Mouse (Mus musculus) embryonic facial prominence, embryonic 12.5 days (tissue): ENCODE results near the gene Rgs14. TPM values are rescaled to one million over a fixed set of nuclear protein-coding genes. Genes with fewer than 3 reads are reported as not detected.

ENCODE experiments used
- ATAC-seq: fragments of 200-750 bp; cut with Nextera tagmentation; 2 replicates; pipeline ENCODE4 v1.8.0; 2017; ENCODE audit not compliant: insufficient number of reproducible peaks, insufficient read depth, low FRiP score, low TSS enrichment
- H3K27ac ChIP-seq: fragments of 300-500 bp; sonication (generic); 2 replicates; pipeline ENCODE4 v1.5.1; 2016; ENCODE audit warnings: mild to moderate bottlenecking
- H3K27me3 ChIP-seq: fragments of 300-500 bp; sonication (generic); 2 replicates; pipeline ENCODE4 v1.6.1; 2016; ENCODE audit warnings: mild to moderate bottlenecking, moderate library complexity
- H3K36me3 ChIP-seq: fragments of 300-500 bp; sonication (generic); 2 replicates; pipeline ENCODE4 v1.6.1; 2016; ENCODE audit warnings: mild to moderate bottlenecking
- H3K4me1 ChIP-seq: fragments of 300-500 bp; sonication (generic); 2 replicates; pipeline ENCODE4 v1.6.1; 2016
- H3K4me2 ChIP-seq: fragments of 300-500 bp; sonication (generic); replicated peaks from 2 replicates; pipeline ENCODE4 v1.6.1; 2016; ENCODE audit warnings: mild to moderate bottlenecking, moderate library complexity
- H3K4me3 ChIP-seq: fragments of 300-500 bp; sonication (generic); 2 replicates; pipeline ENCODE4 v1.5.1; 2016; ENCODE audit warnings: mild to moderate bottlenecking
- H3K9ac ChIP-seq: fragments of 300-500 bp; sonication (generic); 2 replicates; pipeline ENCODE4 v1.6.1; 2016; ENCODE audit warnings: mild to moderate bottlenecking, moderate library complexity
- H3K9me3 ChIP-seq: fragments of 300-500 bp; sonication (generic); 2 replicates; pipeline ENCODE4 v1.6.1; 2016; ENCODE audit warnings: mild to moderate bottlenecking, moderate library complexity
- WGBS: fragments of 180-500 bp; shearing (Covaris S2); methylation state at CpG from one replicate; pipeline ENCODE4 v1.1.7; 2016; 5-methylcytosine and 5-hydroxymethylcytosine counted together
- polyA plus RNA-seq: library from polyadenylated mRNA; unstranded; fragments of >200 nt; fragmentation: Nextera tagmentation; extraction: Ambion mirVana; gene quantifications from 2 replicates; pipeline ENCODE4 v1.2.1, GENCODE M21; 2016

Rgs14 gene
- polyA plus RNA-seq, 1 experiment from 2014 or later = 1.2 TPM

DNA sequence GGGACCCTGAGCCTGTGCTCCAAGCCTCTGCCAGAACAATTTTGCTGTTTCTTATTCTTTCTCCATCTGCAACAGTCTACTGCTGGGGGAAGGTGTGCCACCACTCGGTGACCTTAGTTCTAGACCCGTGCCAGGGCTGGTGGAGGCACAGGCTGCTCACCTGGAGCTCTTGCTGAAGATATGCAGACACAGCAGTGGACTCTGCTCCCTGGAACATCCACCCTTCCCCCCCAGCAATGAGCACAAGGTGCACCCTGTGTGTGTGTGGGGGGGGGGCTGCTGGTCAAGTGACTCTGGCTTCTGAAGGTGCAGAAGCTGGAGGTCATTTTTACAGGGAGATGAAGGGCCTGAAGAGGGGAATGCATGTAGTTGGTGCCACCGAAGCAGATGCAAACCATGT is 21.1 kb downstream of the Rgs14 start:
- no peak overlapping the region for H3K4me2 ChIP-seq
- H3K4me1 ChIP-seq = no peaks in the 10 kb centered on the region
- no peak overlapping the region for H3K9ac ChIP-seq
- no peak overlapping the region for H3K4me3 ChIP-seq
- WGBS = 80% methylated on average over 3 of the region's 3 CpGs
- H3K36me3 ChIP-seq = no peaks in the 10 kb centered on the region
- no peaks in the 10 kb centered on the region for H3K27me3 ChIP-seq
- no peak overlapping the region for H3K27ac ChIP-seq
- ATAC-seq = no peak
- H3K9me3 ChIP-seq = no peaks in the 10 kb centered on the region

DNA sequence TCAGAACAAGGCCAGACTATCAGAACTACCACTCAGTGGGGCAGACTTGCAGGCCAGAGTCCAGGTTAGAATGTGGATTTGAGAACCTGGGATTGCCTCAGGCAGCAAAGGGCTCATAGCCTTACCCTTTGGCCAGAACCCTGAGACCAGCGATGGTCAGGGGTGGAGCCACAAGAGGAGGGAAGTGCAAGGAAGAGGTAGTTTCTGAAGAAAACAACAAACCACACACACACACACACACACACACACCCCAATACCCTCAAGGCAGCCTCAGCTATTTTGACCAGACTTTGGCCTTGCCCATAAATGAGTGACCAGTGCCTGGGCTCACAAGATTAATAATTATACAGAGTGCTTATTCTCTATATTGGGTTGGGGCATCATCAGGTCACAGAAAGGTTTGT is 22.1 kb downstream of the Rgs14 start:
- 67% methylated on average over 1 of the region's 1 CpGs for WGBS
- H3K4me3 ChIP-seq = no peak overlapping the region
- H3K27ac ChIP-seq = no peak overlapping the region
- H3K9ac ChIP-seq = no peak overlapping the region
- no peaks in the 10 kb centered on the region for H3K27me3 ChIP-seq
- no peaks in the 10 kb centered on the region for H3K9me3 ChIP-seq
- ATAC-seq = no peak
- 0 out of 2 replicates have a peak, but pooled peaks cover 3% of the 10 kb centered on the region for H3K4me1 ChIP-seq
- H3K36me3 ChIP-seq = no peaks in the 10 kb centered on the region
- H3K4me2 ChIP-seq = no peak overlapping the region

DNA sequence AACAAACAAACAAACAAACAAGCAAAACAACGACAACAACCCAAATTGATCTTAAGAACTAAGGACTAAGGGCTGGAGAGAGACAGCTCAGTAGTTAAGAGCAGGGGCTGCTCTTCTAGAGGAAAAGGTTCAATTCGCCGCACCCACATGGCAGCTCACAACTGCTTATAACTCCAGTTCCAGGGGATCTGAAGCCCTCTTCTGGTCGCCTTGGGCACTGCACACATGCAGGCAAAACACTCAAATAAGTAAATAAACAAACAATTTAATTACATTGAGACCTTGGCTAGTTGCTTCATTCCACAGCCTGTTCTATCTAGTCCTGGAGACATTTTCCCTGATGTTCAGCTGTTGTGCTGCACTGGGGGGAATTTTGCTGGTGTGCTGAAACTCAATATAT is 23.4 kb downstream of the Rgs14 start:
- H3K36me3 ChIP-seq = no peaks in the 10 kb centered on the region
- H3K9me3 ChIP-seq = no peaks in the 10 kb centered on the region
- no peak overlapping the region for H3K4me3 ChIP-seq
- no peak overlapping the region for H3K27ac ChIP-seq
- H3K4me1 ChIP-seq = 0 out of 2 replicates have a peak, but pooled peaks cover 3% of the 10 kb centered on the region
- H3K27me3 ChIP-seq = no peaks in the 10 kb centered on the region
- 68% methylated on average over 4 of the region's 4 CpGs for WGBS
- no peak overlapping the region for H3K9ac ChIP-seq
- no peak overlapping the region for H3K4me2 ChIP-seq
- ATAC-seq = no peak

DNA sequence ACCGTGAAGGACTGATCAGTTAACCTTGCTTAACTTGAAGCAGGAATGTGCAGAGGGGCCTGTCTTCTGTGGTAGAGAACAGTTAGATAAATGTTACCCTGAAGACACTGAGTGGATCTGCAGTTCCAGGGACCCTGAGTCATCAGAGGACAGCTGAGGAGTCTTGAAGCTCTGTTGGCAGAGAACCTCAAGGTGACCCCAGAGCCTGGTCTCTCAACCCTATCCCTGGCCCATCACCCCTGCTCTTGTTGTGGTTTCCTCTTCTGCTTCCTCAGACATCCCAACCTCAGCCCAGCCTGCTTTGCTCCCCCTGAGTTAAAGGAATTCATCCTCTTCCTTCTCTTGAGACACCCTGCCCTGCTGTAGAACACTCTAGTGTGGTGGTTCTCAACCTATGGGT is 28.6 kb downstream of the Rgs14 start, which contains the start of gene Slc34a1:
TSS of gene Slc34a1 (plus strand) at position 100 of the 400 bp plus-strand sequence.
- ATAC-seq = no peak
- no peak within 1 kb of the TSS for H3K27ac ChIP-seq
- 0 out of 2 replicates have a peak, but pooled peaks cover 3% of the 10 kb centered on the region for H3K4me1 ChIP-seq
- 75% methylated on average over 1 of the region's 1 CpGs for WGBS
- no peak within 1 kb of the TSS for H3K4me3 ChIP-seq
- H3K27me3 ChIP-seq = no peaks in the 10 kb centered on the region
- H3K9me3 ChIP-seq = no peaks in the 10 kb centered on the region
- no peak within 1 kb of the TSS for H3K4me2 ChIP-seq
- no peaks in the 10 kb centered on the region for H3K36me3 ChIP-seq
- H3K9ac ChIP-seq = no peak within 1 kb of the TSS

DNA sequence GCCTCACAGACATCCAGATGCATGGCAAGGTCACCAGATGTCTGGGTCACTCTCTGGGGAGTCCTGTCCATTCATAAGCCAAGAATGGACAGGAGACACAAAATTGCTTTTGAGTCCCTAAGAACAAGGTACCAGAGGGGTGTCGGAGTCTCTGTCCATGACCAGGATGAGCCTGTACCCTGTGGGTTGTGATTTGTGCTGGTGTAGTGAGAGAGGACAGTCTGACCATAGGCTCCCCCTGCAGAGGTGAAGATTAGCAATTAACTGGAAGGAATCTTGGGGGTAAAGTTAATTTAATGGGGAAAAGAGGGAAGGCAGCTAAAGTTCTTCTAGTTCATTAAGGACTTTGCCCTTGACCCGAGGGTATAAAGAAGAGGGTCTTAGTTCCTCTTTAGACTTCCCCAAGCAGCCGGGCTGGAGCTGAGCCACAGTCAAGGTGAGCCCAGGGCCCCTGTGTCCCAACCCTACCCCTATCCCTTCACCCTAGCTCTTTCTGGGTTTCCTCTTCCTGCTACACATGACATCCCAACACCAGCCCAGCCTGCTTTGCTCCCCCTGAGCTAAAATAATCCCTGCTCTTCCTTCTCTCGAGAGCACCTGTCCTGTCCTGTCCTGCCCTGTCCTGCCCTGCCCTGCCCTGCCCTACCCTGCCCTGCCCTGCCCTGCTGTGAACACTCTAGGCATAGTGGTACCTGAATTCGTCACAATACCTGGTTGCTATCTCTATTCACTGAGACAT is 29.9 kb downstream of the Rgs14 start:
- Histone ChIP-seq H3K9me3 (no peaks in the 10 kb centered on the region), H3K27ac (no peak overlapping the region), H3K4me3 (no peak overlapping the region), H3K36me3 (no peaks in the 10 kb centered on the region), H3K27me3 (no peaks in the 10 kb centered on the region), H3K4me1 (0 out of 2 replicates have a peak, but pooled peaks cover 3% of the 10 kb centered on the region), H3K9ac (no peak overlapping the region), H3K4me2 (no peak overlapping the region)
- no peak for ATAC-seq
- 68% methylated on average over 5 of the region's 5 CpGs for WGBS

DNA sequence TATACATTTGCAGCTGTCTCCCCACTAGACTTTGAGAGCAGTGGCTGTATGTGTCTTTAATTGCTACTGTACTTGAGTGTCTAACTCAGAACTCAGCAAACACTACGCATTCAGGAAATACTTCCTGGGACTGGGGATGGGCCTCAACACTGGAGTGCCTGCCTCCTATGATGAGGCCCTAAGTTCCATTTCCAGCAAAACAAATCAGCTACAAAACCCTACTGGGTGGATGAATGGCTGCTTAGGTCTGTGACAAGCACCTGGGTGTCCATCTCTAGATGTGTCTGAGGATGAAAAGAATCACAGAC is 30.5 kb downstream of the Rgs14 start:
- Histone ChIP-seq H3K9ac (no peak overlapping the region), H3K27me3 (no peaks in the 10 kb centered on the region), H3K27ac (no peak overlapping the region), H3K36me3 (no peaks in the 10 kb centered on the region), H3K9me3 (no peaks in the 10 kb centered on the region), H3K4me2 (no peak overlapping the region), H3K4me3 (no peak overlapping the region), H3K4me1 (0 out of 2 replicates have a peak, but pooled peaks cover 3% of the 10 kb centered on the region)
- 79% methylated on average over 1 of the region's 1 CpGs for WGBS
- ATAC-seq = no peak

DNA sequence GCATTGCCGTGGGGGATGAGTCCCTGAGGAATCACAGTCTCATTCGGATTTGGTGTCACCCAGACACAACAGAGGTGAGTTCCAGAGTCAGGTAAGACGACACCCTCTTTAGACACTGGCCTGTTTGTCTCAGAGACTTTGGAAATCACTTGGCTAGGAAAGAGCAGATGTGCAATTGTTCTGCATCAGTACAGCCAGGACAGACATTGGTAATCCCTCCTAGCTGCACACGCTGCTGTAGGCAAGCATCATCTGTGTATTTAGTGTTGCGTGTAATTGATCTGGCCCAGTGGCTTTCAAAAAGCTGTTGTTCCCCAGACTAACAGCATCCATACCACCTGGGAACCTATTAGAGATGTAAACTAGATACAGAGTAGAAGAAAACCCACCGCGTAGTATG is 33.7 kb downstream of the Rgs14 start:
- 69% methylated on average over 7 of the region's 7 CpGs for WGBS
- no peak for ATAC-seq
- Histone ChIP-seq H3K4me3 (no peak overlapping the region), H3K9ac (no peak overlapping the region), H3K27ac (no peak overlapping the region), H3K27me3 (no peaks in the 10 kb centered on the region), H3K4me1 (no peaks in the 10 kb centered on the region), H3K4me2 (no peak overlapping the region), H3K36me3 (no peaks in the 10 kb centered on the region), H3K9me3 (no peaks in the 10 kb centered on the region)

DNA sequence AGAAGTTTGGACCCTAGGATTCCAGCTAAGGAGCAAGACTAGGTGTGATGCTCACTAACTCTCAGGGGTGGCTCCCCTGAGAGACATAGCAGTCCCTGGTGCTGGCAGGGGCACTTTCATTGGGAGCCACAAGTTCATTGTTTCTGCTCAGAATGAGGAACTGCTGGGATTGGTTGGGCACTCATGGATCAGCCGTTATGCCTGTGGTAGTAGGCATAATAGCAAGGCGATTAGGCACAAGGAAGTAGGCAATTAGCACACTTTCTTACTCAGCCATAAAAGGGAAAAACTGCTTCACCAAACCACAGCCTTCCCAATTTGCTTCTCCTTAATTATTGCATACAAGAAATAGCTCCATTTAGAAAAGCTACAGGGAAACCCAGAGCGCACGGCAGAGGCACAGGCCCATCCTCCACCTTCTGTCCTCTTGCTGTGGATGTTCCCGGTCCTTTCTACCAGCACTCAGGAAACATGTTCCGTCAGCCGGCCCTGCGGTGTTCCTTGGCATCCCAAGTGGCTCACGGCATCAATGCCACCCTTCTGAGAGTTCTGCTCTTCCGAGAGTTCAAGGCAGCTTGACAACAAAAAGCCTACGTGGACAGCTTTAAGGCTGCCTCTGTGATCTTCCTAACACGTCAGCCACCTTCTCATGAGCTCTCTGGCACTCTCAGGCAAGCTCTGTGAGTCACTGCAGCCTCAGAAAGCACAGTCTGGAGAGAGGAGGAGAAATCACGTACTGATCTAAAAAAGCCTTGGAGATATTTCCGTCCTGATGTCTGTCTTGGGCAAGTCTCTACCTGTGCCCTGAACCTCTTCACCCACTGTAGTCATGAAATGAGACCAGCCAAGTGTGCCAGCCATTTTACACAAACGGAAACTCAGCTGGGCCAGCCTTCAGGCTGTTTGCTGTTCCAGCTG is 34.7 kb downstream of the Rgs14 start:
- 68% methylated on average over 15 of the region's 15 CpGs for WGBS
- no peaks in the 10 kb centered on the region for H3K36me3 ChIP-seq
- H3K9ac ChIP-seq = no peak overlapping the region
- ATAC-seq = no peak
- no peaks in the 10 kb centered on the region for H3K4me1 ChIP-seq
- H3K27ac ChIP-seq = no peak overlapping the region
- H3K4me2 ChIP-seq = no peak overlapping the region
- H3K4me3 ChIP-seq = no peak overlapping the region
- no peaks in the 10 kb centered on the region for H3K9me3 ChIP-seq
- no peaks in the 10 kb centered on the region for H3K27me3 ChIP-seq

DNA sequence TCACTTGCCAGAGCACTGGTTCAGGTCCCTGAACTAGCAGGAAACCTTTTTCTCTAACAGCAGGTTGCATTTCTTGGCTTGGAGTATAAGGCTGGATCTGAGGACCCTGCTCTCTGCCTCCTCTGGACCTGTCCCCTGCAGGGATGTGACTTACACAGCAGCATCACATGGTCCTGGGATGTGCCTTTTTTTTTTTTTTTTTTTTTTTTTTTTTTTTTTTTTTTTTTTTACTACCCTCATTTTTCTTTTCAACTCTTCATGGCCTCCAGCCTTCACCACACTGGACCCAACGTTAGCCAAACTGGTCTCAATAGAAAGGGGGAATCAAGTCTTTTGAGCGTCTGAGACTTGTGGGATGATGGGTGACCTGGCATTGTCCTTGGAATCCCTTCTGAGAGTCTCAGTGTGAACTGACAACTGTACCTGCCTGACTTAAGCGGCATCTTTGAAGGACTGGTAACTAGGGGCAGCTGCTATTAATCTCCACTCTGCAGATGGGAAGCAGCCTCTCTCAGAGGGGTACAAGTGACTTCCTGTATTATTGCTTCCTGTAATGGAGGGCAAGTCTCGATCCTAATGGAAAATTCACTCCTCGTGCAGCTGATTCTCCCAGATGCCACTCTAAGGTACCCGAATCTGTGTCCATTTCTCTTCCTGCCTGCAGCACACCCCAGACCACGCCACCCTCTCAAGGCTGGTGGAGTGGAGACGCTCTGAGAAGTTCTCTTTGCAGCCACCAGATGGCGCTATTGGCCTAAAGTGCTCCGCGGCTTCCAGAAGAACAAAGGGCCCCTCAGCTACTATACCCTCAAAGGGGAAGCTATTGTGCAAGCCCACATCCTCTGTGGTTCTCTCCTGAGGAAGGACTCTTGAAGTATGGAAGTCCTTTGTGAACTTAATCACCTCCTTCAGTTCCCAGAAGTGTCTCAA is 35.6 kb downstream of the Rgs14 start:
- no peaks in the 10 kb centered on the region for H3K4me1 ChIP-seq
- no peaks in the 10 kb centered on the region for H3K27me3 ChIP-seq
- ATAC-seq = peak; percentile 86
- no peak overlapping the region for H3K4me3 ChIP-seq
- H3K27ac ChIP-seq = no peak overlapping the region; the same call in 1 of the 2 replicates
- H3K36me3 ChIP-seq = no peaks in the 10 kb centered on the region
- no peaks in the 10 kb centered on the region for H3K9me3 ChIP-seq
- WGBS = 12% methylated on average over 11 of the region's 11 CpGs
- H3K4me2 ChIP-seq = peak overlapping the region; percentile 19; the same call in 1 of the 2 replicates
- H3K9ac ChIP-seq = peak overlapping the region; percentile 25; the same call in 1 of the 2 replicates

DNA sequence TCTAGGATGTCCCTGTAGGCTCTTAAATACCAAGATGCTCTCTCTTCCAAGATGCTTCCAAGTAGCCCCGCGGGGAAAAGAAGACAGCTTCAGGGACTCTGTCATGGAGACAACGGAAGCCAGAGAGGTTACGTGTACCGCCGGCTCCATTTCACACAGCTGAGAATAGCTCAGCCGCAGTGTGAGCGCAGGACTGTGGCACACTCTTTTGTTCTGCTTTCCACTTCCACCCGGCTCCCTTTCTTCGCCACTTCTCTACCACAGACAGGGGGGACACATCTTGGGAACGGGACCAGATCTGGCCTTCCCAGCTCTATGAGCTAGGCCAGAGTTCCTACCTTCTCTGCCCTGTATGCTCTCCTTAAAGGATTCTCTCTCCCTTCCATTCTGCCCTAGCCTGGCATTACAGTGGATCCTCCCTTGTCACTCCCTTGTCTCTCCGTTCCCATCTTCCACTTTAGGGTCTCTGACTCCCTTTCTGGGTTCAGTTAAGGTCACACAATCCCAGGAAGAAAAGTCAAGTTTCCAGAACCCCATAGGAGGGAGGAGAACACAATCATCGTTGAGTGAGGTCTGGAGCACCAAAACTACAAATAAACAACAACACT is 36.4 kb downstream of the Rgs14 start:
- peak; percentile 35; the same call in 1 of the 2 replicates for ATAC-seq
- Histone ChIP-seq H3K27me3 (no peaks in the 10 kb centered on the region), H3K4me1 (no peaks in the 10 kb centered on the region), H3K9me3 (no peaks in the 10 kb centered on the region), H3K27ac (no peak overlapping the region; the same call in 1 of the 2 replicates), H3K4me2 (no peak overlapping the region), H3K36me3 (no peaks in the 10 kb centered on the region), H3K4me3 (no peak overlapping the region), H3K9ac (peak overlapping the region; percentile 25; the same call in 1 of the 2 replicates)
- 65% methylated on average over 13 of the region's 13 CpGs for WGBS

DNA sequence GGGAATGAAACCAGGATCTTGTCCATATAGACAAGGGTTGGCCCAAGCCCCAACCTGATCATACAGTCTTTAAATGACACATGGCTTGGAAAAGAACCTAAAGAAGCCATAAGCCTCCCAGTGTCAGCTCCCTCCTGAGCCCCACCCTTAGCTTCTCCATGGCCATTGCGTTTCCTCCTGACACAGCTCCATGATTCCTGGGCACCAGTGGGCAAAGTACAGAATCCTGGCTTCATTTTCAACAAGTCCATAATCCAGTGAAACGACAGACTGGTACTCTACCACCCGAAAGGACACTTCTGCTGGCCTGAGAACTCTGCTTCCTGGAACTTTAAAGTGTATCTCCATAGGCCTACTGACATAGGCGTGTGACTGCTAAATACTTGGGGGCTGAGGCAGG is 37.8 kb downstream of the Rgs14 start:
- H3K4me1 ChIP-seq = no peaks in the 10 kb centered on the region
- no peaks in the 10 kb centered on the region for H3K9me3 ChIP-seq
- no peaks in the 10 kb centered on the region for H3K36me3 ChIP-seq
- H3K4me2 ChIP-seq = no peak overlapping the region
- H3K27me3 ChIP-seq = 0 out of 2 replicates have a peak, but pooled peaks cover 3% of the 10 kb centered on the region
- H3K9ac ChIP-seq = no peak overlapping the region
- no peak overlapping the region for H3K27ac ChIP-seq
- no peak for ATAC-seq
- 87% methylated on average over 4 of the region's 4 CpGs for WGBS
- no peak overlapping the region for H3K4me3 ChIP-seq
